Mouse (Mus musculus) kidney, postnatal 10 days (tissue): ENCODE data around the gene Fam189a1.

Experiments
- DNase-seq: peaks from one replicate; pipeline ENCODE4 v3.0.0; 2021; ENCODE audit warnings: mixed read lengths

Fam189a1 gene

DNA sequence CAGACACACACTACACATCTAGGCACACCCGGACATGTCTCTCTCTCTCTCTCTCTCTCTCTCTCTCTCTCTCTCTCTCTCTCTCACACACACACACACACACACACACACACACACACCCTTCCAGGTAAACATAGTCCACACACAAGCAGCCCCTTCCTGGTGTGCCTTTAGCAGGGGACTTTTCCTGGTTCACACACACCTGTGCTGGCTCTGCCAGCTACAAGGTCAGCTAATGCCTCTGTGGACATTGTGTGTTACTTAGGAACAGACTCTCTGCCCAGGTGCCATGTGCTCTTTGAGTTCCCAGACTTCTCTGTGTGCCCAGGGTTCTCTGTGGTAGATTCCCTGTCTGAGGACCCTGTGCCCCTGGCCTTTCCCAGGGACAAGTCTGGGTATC, 206.9 kb downstream of the Fam189a1 start:
- no peak for DNase-seq

DNA sequence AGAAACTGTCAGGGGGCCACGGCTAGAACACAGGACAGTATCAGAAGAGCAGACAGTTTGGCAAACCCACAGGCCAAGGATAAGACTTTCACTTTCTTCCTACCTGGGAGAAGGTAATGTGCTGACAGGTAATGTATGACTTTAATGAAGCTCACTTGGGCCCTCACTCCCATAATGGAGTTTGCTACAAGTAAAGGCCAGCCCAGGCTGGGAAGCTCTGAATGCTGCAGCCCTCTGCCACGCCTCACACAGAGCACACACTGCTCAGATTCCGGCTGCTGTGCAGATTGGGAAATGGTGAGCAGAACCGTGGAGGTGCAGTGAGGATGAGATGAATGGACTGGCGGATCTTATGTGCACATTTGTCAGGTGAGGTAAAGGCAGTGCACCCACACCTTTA, 211.7 kb downstream of the Fam189a1 start:
- no peak for DNase-seq

DNA sequence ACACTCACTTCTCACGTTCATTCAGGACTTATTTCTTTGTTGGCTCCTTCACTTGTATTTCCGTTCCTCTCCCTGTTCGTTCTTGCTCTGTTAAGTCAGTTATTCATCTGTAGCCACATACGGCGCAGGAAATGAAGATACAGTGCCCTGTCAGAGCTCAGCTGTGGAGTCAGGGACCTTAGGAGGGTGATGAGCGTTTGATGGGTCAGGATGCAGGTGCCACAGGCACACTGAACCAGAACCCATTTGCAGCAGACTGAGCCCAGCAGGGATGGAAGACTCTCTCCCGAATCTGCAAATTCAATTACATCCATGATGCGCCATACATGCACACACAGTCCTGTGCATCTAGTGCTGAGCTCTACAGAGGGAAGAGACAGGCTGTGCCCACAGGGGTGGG, 212.2 kb downstream of the Fam189a1 start:
- no peak for DNase-seq

DNA sequence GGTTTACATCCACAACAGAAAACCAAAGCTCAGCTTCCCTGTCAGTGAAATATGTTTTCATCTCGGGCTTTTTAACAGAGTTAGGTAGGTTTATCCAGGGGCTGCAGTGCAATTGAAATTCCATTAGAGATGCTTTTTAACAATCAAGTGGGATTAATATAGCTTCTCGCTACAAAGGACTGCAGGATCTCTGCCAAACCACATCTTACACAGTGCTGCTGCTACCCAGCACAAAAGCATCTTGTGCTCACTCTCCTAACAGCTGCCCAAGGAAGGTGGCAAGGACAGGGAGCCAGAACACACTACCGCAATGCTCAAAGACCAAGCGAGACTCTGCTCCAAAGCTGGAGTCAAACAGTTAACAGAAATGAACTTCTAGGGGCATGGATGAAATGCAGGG, 219.4 kb downstream of the Fam189a1 start:
- DNase-seq, result no peak

DNA sequence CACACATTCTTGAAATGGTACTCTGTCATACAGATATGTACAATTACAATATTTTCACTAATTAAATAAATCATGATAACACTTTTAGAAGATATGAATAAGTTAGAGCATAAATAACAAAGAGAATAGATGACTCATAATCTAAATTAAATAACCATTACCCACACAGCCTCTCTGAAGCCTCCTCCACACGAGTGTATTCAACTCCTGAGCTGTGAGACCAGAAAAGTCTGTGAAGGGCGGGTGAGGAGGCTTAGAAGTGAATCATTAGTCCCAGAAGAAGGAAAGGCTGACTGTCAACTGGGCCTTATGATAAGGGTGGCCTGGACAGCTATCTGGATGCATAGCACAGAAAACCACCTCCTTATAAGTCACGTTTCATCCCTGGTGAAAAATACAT, 222.3 kb downstream of the Fam189a1 start:
- DNase-seq, result no peak

DNA sequence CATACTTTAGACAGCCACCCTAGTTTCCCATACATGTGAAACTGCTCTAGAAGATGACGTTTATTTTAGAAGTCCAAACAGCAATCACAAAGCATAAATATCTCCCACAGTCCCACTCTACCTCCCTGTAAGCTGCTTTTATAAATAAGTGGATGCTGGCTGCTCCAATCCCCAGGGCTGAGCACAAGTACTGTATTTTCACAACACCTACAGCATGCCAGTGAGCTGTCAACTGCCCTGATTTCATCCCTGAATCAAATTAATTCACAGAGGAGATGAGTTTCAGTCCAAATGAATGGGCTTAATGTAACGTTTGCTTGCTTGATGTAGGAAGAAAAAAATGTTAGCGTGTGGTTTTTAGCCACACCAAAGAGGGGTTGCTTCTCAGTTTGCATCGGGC, 225.4 kb downstream of the Fam189a1 start:
- DNase-seq, result no peak

DNA sequence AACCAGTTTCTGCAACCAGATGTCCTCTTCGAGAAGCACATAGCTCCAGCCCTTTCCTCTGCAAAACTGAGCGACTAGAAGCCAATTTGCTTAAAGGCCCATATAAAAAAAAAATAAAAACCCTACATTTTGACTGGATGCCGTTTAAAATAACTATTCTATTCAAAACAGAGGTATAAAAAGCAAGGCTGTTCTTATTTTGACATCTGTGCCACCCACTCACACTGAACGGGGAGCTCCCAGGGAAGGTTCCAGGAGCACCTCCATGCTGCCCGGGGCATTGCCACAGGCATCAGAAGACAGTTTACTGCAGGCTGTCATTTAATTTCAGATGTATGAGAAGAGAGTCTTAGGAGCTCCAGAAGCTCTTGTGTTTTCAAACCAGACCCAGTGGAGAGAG, 232.5 kb downstream of the Fam189a1 start:
- no peak for DNase-seq

DNA sequence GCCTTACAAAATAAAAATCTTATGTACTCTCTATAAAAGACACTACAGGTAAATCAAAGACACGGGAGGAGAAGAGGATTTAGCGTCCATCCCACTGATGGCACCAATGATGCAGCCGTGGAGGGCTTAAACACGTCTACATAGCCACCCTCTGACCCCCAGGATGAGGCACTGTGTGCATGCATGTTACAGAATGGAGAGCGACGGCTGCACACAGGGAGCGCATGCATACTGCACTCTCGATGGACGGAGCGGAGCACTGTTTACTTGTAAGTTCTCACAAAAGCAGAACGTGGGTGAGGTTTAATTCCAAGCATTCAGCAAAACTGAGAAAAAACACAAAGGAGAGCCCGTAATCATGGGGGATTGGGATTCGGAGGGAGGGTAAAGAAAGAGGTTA, 235.2 kb downstream of the Fam189a1 start:
- no peak for DNase-seq

DNA sequence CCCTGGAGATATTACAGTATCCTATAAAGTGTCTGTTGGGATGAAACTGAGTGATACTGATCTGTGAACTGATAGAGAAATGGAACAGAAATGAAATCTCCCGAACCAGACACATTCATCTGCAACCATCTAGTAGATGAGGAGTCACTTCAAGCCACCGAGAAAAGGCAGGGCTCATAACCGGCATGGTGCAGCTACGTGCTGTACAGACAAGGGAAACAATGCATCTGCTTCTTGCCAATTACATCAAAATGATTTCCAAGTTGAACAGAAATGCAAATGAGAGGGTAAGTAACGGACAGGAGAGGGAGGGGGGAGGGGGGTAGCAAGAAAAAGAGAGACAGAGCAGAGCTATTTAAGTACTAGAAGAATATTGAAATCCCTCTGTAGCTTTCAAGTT, 235.6 kb downstream of the Fam189a1 start:
- no peak for DNase-seq

DNA sequence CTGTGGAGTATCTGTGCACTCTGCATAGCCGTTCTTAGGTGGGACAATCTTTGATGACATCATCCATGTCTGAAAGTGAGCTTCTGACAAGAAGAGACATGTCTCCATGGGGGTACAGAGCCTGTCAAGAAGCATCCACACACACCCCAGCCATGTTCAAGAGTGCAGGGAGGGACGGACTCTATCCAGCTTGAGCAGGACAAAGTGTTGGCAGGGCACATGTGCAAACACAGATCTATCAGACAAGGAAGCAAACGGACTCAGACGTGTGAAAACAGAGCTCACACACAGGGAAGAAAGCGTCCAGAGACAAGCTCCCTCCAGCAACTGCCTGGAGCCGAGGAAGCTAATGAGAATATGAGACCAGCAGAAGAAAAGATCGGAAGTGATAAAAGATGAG, 239.7 kb downstream of the Fam189a1 start:
- DNase-seq, result no peak

DNA sequence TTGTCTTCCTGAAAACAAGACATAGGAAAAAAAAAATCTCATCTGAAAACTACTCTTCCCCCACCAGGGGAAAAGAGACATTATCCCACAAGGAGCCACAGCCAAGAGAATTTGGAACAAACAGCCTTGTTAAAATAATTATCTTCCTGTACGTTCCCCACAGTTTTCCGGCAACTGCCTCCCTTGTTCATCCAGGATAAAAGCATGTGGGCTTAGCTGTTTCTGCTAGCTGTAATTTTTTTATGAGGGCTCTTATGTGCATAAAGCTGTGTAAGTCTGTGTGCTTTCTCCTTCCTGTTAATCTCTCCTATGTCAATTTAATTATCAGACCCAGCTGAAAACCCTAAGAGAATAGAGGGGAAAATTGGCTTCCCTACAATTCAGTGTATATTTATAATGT, 241.2 kb downstream of the Fam189a1 start:
- DNase-seq, result no peak

DNA sequence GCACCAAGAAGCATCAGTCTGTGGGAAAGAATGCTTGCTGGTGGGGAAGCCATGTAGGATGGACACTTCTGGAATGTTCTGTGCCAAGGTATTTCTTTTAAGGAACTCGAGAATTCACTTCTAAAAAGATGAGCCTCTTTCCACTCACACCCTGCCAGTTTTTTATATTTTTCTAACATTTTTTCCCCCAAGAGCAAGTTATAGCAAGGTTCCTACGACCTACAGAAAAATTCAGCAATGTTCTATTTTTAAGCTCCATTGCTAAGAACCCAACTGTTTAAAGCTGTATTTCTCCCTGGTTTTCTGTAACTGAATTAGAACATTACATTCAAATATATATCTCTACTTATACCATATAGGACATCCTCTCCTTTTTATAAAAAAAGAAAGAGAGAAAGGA, 244.4 kb downstream of the Fam189a1 start:
- no peak for DNase-seq

DNA sequence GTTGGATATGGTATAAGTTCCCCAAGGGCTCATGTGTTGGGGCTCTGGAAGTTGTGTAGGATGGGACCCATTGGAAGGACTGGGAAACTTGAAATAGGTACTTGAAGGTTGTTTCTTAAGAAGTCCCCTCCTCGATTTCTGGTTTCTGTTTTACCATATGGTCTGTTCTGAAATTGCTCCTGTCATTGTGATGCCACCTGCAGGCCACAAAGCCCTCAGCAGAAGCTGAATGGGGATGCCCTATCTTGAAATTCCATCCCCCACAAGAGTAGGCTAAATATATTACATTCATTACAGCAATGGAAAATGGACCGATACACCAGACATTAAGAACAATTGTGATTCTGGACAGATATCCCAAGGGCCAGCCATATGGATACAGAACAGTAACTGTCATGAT, 246.2 kb downstream of the Fam189a1 start:
- no peak for DNase-seq

DNA sequence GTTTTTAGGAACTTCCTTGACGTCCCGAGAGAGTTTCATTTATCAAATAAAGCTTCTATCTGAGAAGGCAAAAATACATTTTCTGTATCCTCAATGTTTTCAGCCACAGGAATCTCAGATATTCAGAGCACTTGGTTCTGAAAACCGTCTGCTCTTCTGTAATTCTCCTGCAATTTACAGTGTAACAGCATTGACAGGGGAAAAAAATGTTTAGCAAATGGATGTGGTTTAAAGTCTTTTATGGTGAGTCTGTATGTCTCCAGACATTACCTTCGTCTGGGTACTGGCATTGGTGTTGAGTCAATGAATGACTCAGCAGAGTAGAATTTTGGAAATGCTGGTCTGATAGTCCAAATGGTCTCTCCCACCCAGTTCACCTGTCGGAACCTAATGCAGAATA, 249.4 kb downstream of the Fam189a1 start:
- DNase-seq, result no peak

DNA sequence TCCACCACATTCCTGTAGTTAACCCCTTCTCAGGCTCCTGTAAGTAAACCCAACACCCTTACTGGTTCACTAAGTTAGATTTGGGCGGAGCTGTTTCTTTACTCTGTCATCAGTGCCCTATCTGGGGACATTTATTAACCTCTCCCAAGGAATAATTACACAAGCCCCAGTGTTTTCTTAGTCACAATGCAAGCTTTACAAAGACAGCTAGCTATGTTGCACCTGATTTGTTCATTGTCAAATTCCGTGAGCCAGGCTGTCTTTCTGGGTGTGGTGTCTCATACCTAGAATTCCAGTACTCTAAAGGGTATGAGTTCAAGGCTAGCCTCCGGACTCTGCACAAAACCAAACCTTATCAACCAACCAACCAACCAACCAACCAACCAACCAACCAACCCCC, 250.9 kb downstream of the Fam189a1 start:
- DNase-seq, result no peak

DNA sequence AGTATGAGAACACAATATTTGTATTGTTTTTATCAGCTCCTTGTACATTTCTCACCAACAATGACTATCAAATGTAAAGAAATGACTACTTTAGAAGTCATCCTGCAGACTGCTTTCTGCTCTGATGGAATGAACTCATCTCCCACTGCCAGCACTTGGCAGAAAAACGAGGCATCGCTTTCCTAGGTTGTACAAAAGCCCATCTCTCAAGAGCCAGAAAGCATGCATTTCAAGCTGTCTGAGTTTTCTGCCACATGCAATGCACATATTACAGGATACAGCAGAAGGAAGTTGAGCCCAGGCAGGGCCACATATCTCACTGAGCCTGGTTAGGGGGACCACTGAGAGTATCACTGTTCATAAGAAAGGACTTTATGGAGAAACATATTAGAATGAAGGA, 256.1 kb downstream of the Fam189a1 start:
- no peak for DNase-seq

DNA sequence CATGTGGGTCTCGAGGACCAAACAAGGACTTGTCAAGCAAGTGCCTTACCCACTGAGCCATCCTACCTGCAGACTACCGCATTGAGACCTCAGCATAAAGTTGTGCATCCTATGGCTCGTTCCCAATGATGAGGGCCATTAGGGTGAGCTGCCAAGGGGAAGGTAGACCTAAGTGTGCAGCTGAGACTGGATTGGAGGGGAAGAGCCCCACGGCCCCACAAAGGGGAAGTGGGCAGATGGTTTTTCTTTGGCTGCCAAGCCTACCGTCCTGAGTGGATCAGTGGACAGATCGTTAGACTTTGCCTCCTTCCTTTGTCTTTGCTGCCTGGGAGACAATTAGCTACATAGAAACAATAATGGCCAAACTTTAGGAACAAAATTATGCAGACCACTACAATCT, 259.8 kb downstream of the Fam189a1 start:
- no peak for DNase-seq

DNA sequence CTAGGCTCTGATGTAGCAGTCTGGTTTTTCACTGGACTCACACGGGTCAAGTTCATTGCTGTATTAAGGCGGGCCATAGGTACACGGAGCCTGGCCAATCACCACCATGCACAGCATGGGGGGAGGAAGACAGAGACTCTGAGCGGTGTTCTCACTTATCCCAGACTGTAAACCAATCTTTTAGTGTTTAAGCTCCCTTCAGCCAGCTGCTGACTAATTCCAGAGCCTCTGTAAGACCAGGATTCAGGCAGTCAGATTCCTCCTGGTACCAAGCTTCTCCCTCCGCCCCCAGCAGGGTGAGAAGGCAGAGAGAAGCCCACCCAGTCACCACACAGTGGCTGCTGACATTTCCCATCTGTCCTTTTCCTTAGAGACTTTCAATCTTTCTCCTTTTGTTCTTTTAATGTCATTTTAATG, 260.7 kb downstream of the Fam189a1 start:
- no peak for DNase-seq

DNA sequence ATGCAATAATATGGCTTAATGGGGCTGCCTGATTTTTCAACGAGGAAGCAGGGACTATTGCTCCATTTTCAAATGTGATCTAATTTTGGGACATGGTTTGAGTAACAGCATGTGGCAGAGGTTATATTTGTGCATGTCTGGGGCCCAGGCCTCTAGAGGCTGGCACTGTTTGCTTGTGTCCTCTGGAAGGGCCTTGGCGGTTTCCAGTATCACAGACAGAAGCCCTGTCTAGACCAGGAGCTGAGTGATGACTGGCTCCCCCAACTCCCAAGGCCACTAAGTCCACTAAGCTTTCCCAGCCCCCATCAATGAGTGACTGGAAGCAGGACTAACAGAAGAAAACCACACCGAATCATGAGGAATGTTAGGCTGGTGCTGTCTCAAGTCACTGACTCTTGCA, 265.2 kb downstream of the Fam189a1 start:
- DNase-seq, result no peak

DNA sequence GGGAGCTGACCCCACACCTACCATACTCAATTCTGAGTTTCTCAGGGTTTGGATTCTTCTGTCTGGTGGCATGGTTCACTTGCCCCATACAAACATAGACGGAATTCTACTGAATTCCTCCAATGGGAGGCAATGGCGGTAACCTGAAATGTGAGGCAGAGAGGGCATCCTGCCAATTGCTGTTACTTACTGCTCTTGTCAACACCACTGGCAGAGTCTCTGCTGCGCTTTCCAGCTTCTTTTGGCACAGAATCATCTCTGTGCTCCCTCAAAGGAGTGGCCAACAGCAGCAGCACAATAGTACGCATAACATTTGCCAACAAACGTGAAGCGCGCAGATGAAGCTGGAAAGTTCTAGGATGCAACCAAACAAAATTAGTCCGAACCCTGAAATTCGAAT, 266.5 kb downstream of the Fam189a1 start:
- peak; percentile 16 for DNase-seq

DNA sequence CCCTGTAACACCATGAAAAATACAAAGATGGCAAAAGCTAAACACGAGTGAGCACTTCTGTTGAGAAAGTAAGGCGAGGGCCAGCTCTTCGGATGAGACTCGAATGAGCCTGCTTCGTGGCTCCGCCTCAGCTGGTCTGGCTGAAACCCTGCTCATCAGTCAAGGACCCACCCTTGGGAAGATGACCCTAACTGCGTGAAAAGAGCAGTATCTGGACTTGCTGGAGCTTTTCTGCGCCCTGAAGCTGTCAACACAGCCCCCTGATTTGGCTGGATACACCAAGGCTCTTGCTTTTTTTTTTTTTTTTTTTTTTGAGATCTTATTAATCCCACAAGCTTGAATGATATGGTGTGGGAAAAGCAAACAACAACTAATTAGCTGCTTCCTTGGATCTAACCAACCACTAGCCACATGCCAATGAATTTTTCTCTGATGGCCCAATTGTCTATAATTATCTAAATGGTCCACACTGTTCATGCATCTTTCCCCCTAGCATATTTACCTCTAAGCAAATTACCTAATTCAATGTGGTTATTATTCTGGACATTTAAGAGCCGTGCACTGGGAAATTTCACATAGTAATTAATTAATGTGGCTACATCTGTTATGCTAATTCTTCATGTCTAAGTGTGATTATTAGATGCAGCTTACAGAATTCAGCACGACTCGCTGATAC, 272.0 kb downstream of the Fam189a1 start:
- no peak for DNase-seq

DNA sequence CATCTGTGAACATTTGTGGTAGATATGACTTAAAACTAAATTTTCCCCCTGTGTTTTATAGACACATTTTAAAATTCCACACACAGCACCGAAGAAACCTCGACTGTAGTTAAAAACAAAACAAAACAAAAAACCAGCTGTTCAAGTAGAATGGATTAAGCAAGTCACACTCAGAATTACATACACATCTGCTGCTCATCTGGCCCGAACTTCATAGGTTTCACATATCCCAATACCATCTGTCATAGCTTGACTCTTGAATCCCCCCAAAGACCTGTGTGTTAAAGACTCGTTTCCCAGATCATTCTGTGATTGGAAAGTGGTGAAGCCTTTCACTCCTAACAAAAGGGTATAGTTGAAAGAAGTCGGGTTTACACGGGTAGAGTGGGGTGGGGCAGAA, 274.1 kb downstream of the Fam189a1 start:
- DNase-seq, result no peak

DNA sequence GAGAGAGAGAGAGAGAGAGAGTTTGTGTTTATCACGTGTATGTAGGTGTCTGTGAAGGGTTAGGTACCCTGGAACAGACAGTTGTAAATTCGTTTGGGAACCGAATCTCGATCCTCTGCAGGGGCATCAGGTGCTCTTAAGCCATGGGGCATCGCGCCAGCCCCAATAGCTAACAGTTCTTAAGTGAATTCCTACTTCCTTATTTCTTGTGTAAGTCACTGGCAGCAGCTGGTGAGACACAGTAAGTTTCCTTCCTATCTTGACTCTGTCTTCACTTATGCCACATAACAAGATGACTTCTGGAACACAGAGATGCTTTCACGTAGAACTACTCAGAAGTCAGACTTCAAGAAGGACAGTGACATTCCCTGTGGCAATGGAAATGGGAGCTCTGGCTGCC, 275.0 kb downstream of the Fam189a1 start:
- DNase-seq, result no peak

DNA sequence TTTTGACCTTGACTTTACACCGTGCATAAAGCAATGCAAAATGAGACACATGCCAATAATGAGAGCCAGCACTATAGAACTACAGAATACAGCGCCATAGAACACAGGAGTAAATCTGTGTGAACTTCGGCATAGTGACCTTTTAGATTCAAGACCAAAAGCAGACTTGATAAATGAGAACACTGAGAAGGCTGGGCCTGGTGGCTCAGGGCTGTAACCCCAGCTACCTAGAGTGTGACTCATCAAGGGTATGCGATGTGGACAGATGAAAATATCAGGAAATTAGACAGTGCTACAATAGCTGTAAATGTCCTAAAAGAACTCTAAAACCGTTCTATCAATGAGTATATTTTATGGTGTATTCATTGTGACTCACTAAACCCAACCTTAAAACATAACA, 276.0 kb downstream of the Fam189a1 start:
- DNase-seq, result no peak

DNA sequence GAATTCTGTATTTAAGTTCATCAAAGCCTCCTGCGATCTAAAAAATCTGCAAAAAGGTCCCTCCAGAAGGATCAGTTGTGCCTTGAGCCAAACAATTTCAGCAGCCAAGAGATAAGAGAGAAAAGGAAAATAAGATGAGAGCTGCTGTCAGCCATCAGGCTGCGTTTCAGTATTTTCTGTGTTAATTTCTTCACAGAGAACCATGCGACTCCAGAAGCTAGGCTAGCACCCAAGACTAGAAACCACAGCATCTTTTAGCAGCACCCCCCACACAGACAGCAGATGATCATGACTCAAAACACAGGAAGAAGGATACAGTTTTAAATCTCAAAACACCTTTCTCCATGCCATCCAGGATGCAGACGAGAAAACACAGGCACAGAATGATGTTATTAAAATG, 281.4 kb downstream of the Fam189a1 start:
- no peak for DNase-seq

DNA sequence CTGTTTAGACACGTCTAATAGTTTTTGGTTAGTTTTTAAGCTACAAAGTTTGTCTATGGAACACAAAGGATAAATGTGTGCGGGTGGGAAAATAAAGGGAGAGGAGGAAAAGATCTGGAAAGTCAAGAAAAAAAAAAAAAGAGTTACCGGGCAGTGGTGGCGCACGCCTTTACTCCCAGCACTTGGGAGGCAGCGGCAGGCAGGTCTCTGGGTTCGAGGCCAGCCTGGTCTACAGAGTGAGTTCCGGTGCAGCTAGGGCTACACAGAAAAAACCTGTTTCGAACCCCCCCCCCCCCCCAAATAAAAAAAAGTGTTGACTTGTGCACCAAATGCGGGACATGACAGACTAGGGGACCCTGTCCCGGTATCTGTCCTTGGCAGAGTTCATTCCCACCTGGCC, 283.1 kb downstream of the Fam189a1 start:
- DNase-seq, result peak; percentile 22
